Mouse (Mus musculus): ENCODE data around the gene Frmd6. TPM values are rescaled to one million over a fixed set of nuclear protein-coding genes. Genes with fewer than 3 reads are reported as not detected.
A peak's percentile ranks its signal among the peaks of the same experiment; 100 is the strongest.

The Frmd6 gene
- polyA plus RNA-seq, 1 experiment: 3.8 TPM

DNA sequence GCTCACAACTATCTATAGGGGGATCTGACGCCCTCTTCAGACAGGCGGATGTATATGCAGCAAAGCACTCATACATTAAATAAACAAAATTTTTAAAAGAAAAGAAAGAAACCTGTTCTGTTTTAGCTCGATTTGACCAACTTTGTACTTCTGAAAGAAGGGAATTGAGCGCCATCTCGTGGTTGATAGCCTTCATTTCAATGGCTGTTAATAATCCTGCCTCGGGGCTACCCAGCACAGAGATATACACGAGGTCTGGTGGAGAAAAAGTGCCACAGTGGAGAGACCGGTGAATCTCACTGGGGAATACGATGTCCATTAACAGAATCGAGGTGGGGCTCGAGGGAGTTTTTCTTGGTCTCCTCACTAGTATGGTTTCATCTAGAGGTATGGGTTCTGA lies 89.1 kb downstream of the Frmd6 start:
- H3K27ac ChIP-seq (ENCODE audit: control insufficient read depth, insufficient read depth, low read depth, low read length, poor library complexity): no peak overlapping the region
- 33% methylated on average over 11 of the region's 11 CpGs for WGBS
- H3K4me1 ChIP-seq (ENCODE audit: control insufficient read depth, insufficient read depth, low read length): no peaks in the 10 kb centered on the region
- TF ChIP-seq CTCF (IDR thresholded peaks at IDR 0.05; ENCODE audit: control insufficient read depth, insufficient read depth, low read length) (no peak), POLR2A (IDR thresholded peaks at IDR 0.05; ENCODE audit: borderline replicate concordance, control insufficient read depth, low read depth, low read length) (no peak)
- no peak overlapping the region for H3K4me3 ChIP-seq (replicated peaks; ENCODE audit: control insufficient read depth, low read depth, low read length)

DNA sequence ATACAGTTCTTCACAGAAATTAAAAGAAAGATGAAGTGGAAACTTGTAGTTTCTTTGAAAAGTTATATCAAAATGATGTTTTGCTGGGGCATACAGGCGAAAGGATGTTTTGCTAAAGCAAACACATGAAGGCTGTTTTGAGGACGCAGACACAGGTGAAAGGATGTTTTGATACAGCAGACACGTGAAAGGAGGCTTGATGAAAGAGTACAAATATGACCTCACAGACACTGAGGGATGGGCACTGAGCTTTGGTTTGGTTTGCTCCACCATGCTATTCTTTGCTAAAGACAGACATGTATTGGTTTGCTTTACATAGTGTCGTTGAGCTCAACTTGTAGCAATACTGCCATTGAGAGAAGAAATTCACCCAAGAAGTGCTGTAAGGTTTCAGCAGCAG lies 104.5 kb downstream of the Frmd6 start:
- Histone ChIP-seq H3K4me3 (replicated peaks; ENCODE audit: control insufficient read depth, low read depth, low read length) (no peak overlapping the region), H3K27ac (ENCODE audit: control insufficient read depth, insufficient read depth, low read depth, low read length, poor library complexity) (no peak overlapping the region), H3K4me1 (ENCODE audit: control insufficient read depth, insufficient read depth, low read length) (no peaks in the 10 kb centered on the region)
- TF ChIP-seq POLR2A (IDR thresholded peaks at IDR 0.05; ENCODE audit: borderline replicate concordance, control insufficient read depth, low read depth, low read length): no peak
- no peak for TF ChIP-seq CTCF (IDR thresholded peaks at IDR 0.05; ENCODE audit: control insufficient read depth, insufficient read depth, low read length)
- 78% methylated on average over 4 of the region's 4 CpGs for WGBS

DNA sequence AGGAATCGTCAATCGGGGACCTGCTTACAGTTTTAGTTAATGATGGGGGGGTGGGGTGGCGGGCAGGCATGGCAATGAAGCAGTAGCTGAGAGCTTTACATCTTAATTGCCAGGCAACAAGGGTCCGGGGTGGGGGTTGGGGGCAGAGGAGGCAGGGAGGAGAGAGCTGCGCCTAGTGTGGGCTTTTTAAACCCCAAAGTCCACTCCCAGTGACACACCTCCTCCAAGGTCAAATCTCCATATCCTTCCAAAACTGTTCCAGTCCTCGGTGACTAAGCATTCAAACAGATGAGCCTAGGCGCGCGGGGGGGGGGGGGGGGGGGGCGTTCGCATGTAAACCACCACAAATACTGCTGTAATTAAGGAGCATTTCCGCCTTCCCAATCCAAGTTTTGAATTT lies 111.8 kb downstream of the Frmd6 start:
- no peak for TF ChIP-seq CTCF (IDR thresholded peaks at IDR 0.05; ENCODE audit: control insufficient read depth, insufficient read depth, low read length)
- WGBS: 28% methylated on average over 10 of the region's 12 CpGs
- H3K4me3 ChIP-seq (replicated peaks; ENCODE audit: control insufficient read depth, low read depth, low read length): peak overlapping the region; percentile 92
- no peaks in the 10 kb centered on the region; the same call in 1 of the 2 replicates for H3K4me1 ChIP-seq (ENCODE audit: control insufficient read depth, insufficient read depth, low read length)
- H3K27ac ChIP-seq (ENCODE audit: control insufficient read depth, insufficient read depth, low read depth, low read length, poor library complexity): peak overlapping the region; percentile 43; the same call in 1 of the 2 replicates

DNA sequence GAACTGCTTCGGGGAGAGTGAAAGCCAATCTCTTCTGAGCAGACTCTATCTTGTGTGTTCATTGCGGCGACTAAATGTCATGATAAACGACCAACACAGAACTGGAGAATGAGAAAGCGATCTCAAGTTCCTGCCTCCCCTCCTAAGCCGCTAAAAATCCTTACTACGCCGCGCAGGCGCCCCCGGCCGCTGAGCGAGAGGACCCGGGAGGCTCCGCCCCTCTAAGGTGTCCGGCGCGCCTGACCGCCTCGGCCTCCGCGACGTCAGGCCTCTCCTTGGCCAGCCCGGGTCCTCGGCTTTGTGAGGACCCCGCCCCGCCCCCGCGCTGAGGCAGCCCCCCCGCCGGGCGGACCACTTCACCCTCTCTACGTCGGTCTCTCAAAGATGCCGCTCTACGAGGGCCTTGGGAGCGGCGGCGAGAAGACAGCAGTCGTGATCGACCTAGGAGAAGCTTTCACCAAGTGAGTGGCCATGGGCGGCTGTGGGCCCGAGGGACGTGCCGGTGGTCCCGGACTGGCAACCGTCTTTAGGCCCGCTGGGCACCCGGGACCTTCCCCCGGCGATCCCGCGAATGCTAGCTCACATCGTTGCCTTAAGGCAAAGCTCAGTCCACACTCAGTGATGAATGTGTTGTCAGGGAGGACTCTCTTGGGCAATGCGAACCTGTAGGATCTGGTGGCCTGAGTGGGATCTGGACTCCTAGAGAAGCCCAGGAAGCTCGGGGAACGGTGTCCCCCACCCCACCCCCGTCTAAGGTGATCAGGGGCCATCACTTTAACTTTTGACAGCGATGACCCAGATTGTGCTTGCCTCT lies 112.5 kb downstream of the Frmd6 start, which contains the start of gene Actr10:
Gene Actr10 (plus strand): TSS at position 287 of the 814 bp plus-strand sequence.
- H3K27ac ChIP-seq (ENCODE audit: control insufficient read depth, insufficient read depth, low read depth, low read length, poor library complexity): peak within 1 kb of the TSS; percentile 69
- peak within 1 kb of the TSS; percentile 92 for H3K4me3 ChIP-seq (replicated peaks; ENCODE audit: control insufficient read depth, low read depth, low read length)
- TF ChIP-seq POLR2A (IDR thresholded peaks at IDR 0.05; ENCODE audit: borderline replicate concordance, control insufficient read depth, low read depth, low read length): peak; percentile 66; the same call in 1 of the 2 replicates
- no peak for TF ChIP-seq CTCF (IDR thresholded peaks at IDR 0.05; ENCODE audit: control insufficient read depth, insufficient read depth, low read length)
- no peaks in the 10 kb centered on the region; the same call in 1 of the 2 replicates for H3K4me1 ChIP-seq (ENCODE audit: control insufficient read depth, insufficient read depth, low read length)
- under 1% methylated on average over 59 of the region's 59 CpGs for WGBS

DNA sequence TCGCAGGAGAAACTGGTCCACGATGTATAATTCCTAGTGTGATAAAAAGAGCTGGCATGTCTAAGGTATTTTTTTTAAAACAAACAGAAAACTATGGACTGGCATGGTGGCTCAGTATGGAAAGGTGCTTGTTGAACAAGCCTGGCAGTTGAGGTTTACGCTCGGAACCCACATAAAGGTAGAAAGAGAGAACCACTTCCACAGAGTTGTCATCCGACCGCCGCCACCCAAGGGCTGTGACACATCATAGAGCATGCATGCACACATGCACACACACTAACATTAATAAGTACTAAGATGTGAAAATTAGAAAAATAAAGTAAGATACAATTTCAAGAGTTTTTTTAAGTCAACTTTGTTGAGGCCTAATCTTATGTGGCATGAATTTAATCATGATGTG lies 115.5 kb downstream of the Frmd6 start:
- Histone ChIP-seq H3K4me3 (replicated peaks; ENCODE audit: control insufficient read depth, low read depth, low read length) (no peak overlapping the region), H3K27ac (ENCODE audit: control insufficient read depth, insufficient read depth, low read depth, low read length, poor library complexity) (no peak overlapping the region), H3K4me1 (ENCODE audit: control insufficient read depth, insufficient read depth, low read length) (no peaks in the 10 kb centered on the region; the same call in 1 of the 2 replicates)
- TF ChIP-seq CTCF (IDR thresholded peaks at IDR 0.05; ENCODE audit: control insufficient read depth, insufficient read depth, low read length): no peak
- no peak for TF ChIP-seq POLR2A (IDR thresholded peaks at IDR 0.05; ENCODE audit: borderline replicate concordance, control insufficient read depth, low read depth, low read length)
- 96% methylated on average over 7 of the region's 7 CpGs for WGBS

DNA sequence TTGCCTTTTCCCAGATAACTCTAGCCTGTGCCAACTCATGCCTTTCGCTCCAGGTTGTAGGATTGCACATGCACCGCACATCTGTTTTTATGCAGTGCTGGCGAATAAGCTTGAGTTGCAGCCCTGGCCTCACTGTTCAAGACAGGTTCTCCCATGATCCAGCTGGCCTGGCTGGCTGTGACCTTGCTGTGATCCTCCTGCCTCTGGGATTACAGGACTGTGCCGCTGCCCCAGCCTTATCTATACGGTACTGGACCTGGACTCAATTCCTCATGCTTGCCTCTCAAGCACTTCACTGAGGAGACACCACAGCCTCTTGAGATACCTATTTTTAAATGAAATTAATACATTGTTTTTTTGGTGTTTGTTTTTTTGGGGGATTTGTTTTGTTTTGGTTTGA lies 118.9 kb downstream of the Frmd6 start:
- 89% methylated on average over 5 of the region's 5 CpGs for WGBS
- TF ChIP-seq CTCF (IDR thresholded peaks at IDR 0.05; ENCODE audit: control insufficient read depth, insufficient read depth, low read length) (no peak), POLR2A (IDR thresholded peaks at IDR 0.05; ENCODE audit: borderline replicate concordance, control insufficient read depth, low read depth, low read length) (no peak)
- H3K4me3 ChIP-seq (replicated peaks; ENCODE audit: control insufficient read depth, low read depth, low read length): no peak overlapping the region
- no peak overlapping the region for H3K27ac ChIP-seq (ENCODE audit: control insufficient read depth, insufficient read depth, low read depth, low read length, poor library complexity)
- H3K4me1 ChIP-seq (ENCODE audit: control insufficient read depth, insufficient read depth, low read length): no peaks in the 10 kb centered on the region; the same call in 1 of the 2 replicates

DNA sequence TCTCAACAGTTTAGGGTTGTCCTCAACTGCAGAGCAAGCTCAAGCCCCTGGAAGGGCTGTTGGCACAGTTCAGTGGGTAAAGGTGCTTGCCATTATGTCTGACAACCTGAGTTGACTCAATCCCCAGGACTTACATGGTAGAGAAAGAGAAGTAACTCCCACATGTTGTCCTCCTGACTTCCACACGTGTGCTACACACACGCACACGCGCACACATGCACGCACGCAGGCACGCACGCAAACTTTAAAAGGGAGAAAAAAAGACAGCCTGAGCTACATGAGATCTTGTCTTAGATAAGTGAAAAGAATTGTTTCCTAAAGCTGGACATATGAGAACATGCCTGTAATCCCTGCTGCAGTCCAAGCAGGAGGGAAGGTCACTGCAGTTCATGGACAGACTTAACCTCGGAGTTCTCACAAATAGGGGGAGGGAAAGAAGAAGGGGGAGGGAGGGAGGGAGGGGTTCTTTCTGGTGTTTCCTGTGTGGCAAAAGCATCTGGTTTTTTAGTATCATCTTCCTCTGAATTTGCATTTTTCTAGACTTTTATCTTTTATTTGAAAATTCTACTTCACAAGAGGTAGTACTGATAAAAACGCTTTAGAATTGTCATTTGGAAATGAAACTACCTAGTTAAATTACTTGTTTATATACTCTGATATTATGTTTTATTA lies 121.4 kb downstream of the Frmd6 start:
- 89% methylated on average over 10 of the region's 10 CpGs for WGBS
- no peak overlapping the region for H3K27ac ChIP-seq (ENCODE audit: control insufficient read depth, insufficient read depth, low read depth, low read length, poor library complexity)
- no peak overlapping the region for H3K4me3 ChIP-seq (replicated peaks; ENCODE audit: control insufficient read depth, low read depth, low read length)
- H3K4me1 ChIP-seq (ENCODE audit: control insufficient read depth, insufficient read depth, low read length): no peaks in the 10 kb centered on the region
- TF ChIP-seq CTCF (IDR thresholded peaks at IDR 0.05; ENCODE audit: control insufficient read depth, insufficient read depth, low read length) (no peak), POLR2A (IDR thresholded peaks at IDR 0.05; ENCODE audit: borderline replicate concordance, control insufficient read depth, low read depth, low read length) (no peak)

Other genes with a start within 250 kb of the Frmd6 start
- 35.6 and 59.6 TPM in 2 replicates for gene Actr10, start 112.3 kb downstream of the Frmd6 start, polyA plus RNA-seq (2011; ENCODE audit: insufficient read depth, insufficient read length, low replicate concordance, missing spikeins)
- gene Psma3, start 149.1 kb downstream of the Frmd6 start, polyA plus RNA-seq (2011; ENCODE audit: insufficient read depth, insufficient read length, low replicate concordance, missing spikeins): 142 and 186 TPM in 2 replicates
- 36.2 and 58.7 TPM in 2 replicates for gene Arid4a, start 190.5 kb downstream of the Frmd6 start, polyA plus RNA-seq (2011; ENCODE audit: insufficient read depth, insufficient read length, low replicate concordance, missing spikeins)

Data from bone marrow, adult 2 months (tissue).